Mouse (Mus musculus) intestine, embryonic 16.5 days (tissue): ENCODE measurements around the gene Kif26b. TPM values are rescaled to one million over a fixed set of nuclear protein-coding genes. Genes with fewer than 3 reads are reported as not detected.

Experiments used
- ATAC-seq: fragments of 200-750 bp; cut with Nextera tagmentation; 2 replicates; pipeline ENCODE4 v1.8.0; 2017; ENCODE audit warnings: moderate TSS enrichment, moderate library complexity
- H3K27ac ChIP-seq: fragments of 300-500 bp; sonication (generic); 2 replicates; pipeline ENCODE4 v1.5.1; 2014; ENCODE audit warnings: mild to moderate bottlenecking, low read length
- H3K27me3 ChIP-seq: fragments of 300-500 bp; sonication (generic); replicated peaks from 2 replicates; pipeline ENCODE4 v1.6.1; 2014; ENCODE audit warnings: low read length, control low read depth, mixed read lengths; ENCODE audit not compliant: control insufficient read depth, insufficient read depth
- H3K36me3 ChIP-seq: fragments of 300-500 bp; sonication (generic); 2 replicates; pipeline ENCODE4 v1.6.1; 2014; ENCODE audit warnings: low read length, control low read depth; ENCODE audit not compliant: control insufficient read depth, insufficient read depth
- H3K4me1 ChIP-seq: fragments of 300-500 bp; sonication (generic); 2 replicates; pipeline ENCODE4 v1.6.1; 2014; ENCODE audit warnings: low read length, control low read depth, mixed read lengths; ENCODE audit not compliant: control insufficient read depth, insufficient read depth
- H3K4me2 ChIP-seq: fragments of 300-500 bp; sonication (generic); 2 replicates; pipeline ENCODE4 v1.6.1; 2014; ENCODE audit warnings: low read depth, low read length, control low read depth
- H3K4me3 ChIP-seq: fragments of 300-500 bp; sonication (generic); 2 replicates; pipeline ENCODE4 v1.5.1; 2014; ENCODE audit warnings: mild to moderate bottlenecking, low read length
- H3K9ac ChIP-seq: fragments of 300-500 bp; sonication (generic); 2 replicates; pipeline ENCODE4 v1.6.1; 2014; ENCODE audit warnings: low read depth, low read length
- H3K9me3 ChIP-seq: fragments of 300-500 bp; sonication (generic); 2 replicates; pipeline ENCODE4 v1.6.1; 2016; ENCODE audit warnings: low read length, control low read depth; ENCODE audit not compliant: control insufficient read depth
- WGBS: fragments of 180-500 bp; shearing (Covaris S2); extraction: QIAGEN DNeasy Blood & Tissue Kit; methylation state at CpG from one replicate; pipeline ENCODE4 v1.1.7; 2014; 5-methylcytosine and 5-hydroxymethylcytosine counted together
- polyA plus RNA-seq: library from polyadenylated mRNA; unstranded; fragments of >200 nt; fragmentation: Nextera tagmentation; extraction: Ambion mirVana; gene quantifications from 2 replicates; pipeline ENCODE4 v1.2.1, GENCODE M21; 2015

The Kif26b gene
- polyA plus RNA-seq, 1 experiment from 2014 or later, result 1.5 TPM

GRCm38 (mm10) chr1:178496841-178497240 is 32.1 kb upstream of the Kif26b start:
- Histone ChIP-seq H3K9me3 (no peaks in the 10 kb centered on the region), H3K27ac (no peak overlapping the region), H3K36me3 (no peaks in the 10 kb centered on the region), H3K27me3 (no peaks in the 10 kb centered on the region), H3K4me3 (no peak overlapping the region), H3K4me1 (no peaks in the 10 kb centered on the region), H3K9ac (no peak overlapping the region), H3K4me2 (no peak overlapping the region)
- 63% methylated on average over 1 of the region's 1 CpGs for WGBS
- no peak for ATAC-seq

- Histone ChIP-seq H3K9me3 (no peaks in the 10 kb centered on the region), H3K4me3 (no peak overlapping the region), H3K4me1 (no peaks in the 10 kb centered on the region), H3K27me3 (no peaks in the 10 kb centered on the region), H3K27ac (no peak overlapping the region), H3K36me3 (no peaks in the 10 kb centered on the region), H3K9ac (no peak overlapping the region), H3K4me2 (no peak overlapping the region)
- 77% methylated on average over 8 of the region's 8 CpGs for WGBS
- ATAC-seq, result no peak
These were observed 22.0 kb upstream of the Kif26b start for GRCm38 (mm10) chr1:178506938-178507337.

GRCm38 (mm10) chr1:178512323-178513031 is 16.4 kb upstream of the Kif26b start:
- H3K4me1 ChIP-seq, result no peaks in the 10 kb centered on the region
- no peak overlapping the region for H3K4me3 ChIP-seq
- H3K4me2 ChIP-seq, result no peak overlapping the region
- 62% methylated on average over 7 of the region's 7 CpGs for WGBS
- H3K27me3 ChIP-seq, result no peaks in the 10 kb centered on the region
- no peak overlapping the region for H3K9ac ChIP-seq
- H3K9me3 ChIP-seq, result no peaks in the 10 kb centered on the region
- H3K36me3 ChIP-seq, result no peaks in the 10 kb centered on the region
- H3K27ac ChIP-seq, result no peak overlapping the region
- no peak for ATAC-seq

GRCm38 (mm10) chr1:178513954-178514353 is 15.0 kb upstream of the Kif26b start:
- no peak overlapping the region for H3K4me3 ChIP-seq
- WGBS, result 39% methylated on average over 4 of the region's 8 CpGs
- H3K9ac ChIP-seq, result no peak overlapping the region
- H3K4me2 ChIP-seq, result no peak overlapping the region
- H3K9me3 ChIP-seq, result no peaks in the 10 kb centered on the region
- no peak overlapping the region for H3K27ac ChIP-seq
- H3K4me1 ChIP-seq, result no peaks in the 10 kb centered on the region
- no peak for ATAC-seq
- H3K36me3 ChIP-seq, result no peaks in the 10 kb centered on the region
- H3K27me3 ChIP-seq, result no peaks in the 10 kb centered on the region

GRCm38 (mm10) chr1:178515839-178516238 is 13.1 kb upstream of the Kif26b start:
- Histone ChIP-seq H3K27me3 (no peaks in the 10 kb centered on the region), H3K27ac (no peak overlapping the region), H3K4me2 (no peak overlapping the region), H3K9me3 (no peaks in the 10 kb centered on the region), H3K4me3 (no peak overlapping the region), H3K36me3 (no peaks in the 10 kb centered on the region), H3K4me1 (no peaks in the 10 kb centered on the region), H3K9ac (no peak overlapping the region)
- no peak for ATAC-seq
- WGBS, result 81% methylated on average over 2 of the region's 2 CpGs

- H3K4me3 ChIP-seq, result no peak overlapping the region
- no peak overlapping the region for H3K27ac ChIP-seq
- H3K9me3 ChIP-seq, result no peaks in the 10 kb centered on the region
- H3K9ac ChIP-seq, result no peak overlapping the region
- H3K27me3 ChIP-seq, result no peaks in the 10 kb centered on the region
- no peak overlapping the region for H3K4me2 ChIP-seq
- H3K36me3 ChIP-seq, result no peaks in the 10 kb centered on the region
- H3K4me1 ChIP-seq, result 0 out of 2 replicates have a peak, but pooled peaks cover 1% of the 10 kb centered on the region
- no peak for ATAC-seq
- 81% methylated on average over 5 of the region's 5 CpGs for WGBS
These were observed 6.5 kb upstream of the Kif26b start for GRCm38 (mm10) chr1:178522389-178522788.

GRCm38 (mm10) chr1:178523152-178523551 is 5.8 kb upstream of the Kif26b start:
- no peaks in the 10 kb centered on the region for H3K9me3 ChIP-seq
- H3K36me3 ChIP-seq, result no peaks in the 10 kb centered on the region
- 46% methylated on average over 5 of the region's 5 CpGs for WGBS
- H3K4me1 ChIP-seq, result 0 out of 2 replicates have a peak, but pooled peaks cover 6% of the 10 kb centered on the region
- no peak overlapping the region for H3K27ac ChIP-seq
- ATAC-seq, result no peak
- no peak overlapping the region for H3K4me2 ChIP-seq
- no peak overlapping the region for H3K9ac ChIP-seq
- no peak overlapping the region for H3K4me3 ChIP-seq
- no peaks in the 10 kb centered on the region for H3K27me3 ChIP-seq

GRCm38 (mm10) chr1:178527185-178527546 is 1.8 kb upstream of the Kif26b start:
- H3K27me3 ChIP-seq, result peaks cover 9% of the 10 kb centered on the region
- H3K27ac ChIP-seq, result no peak overlapping the region
- no peak overlapping the region for H3K9ac ChIP-seq
- peaks cover 17% of the 10 kb centered on the region for H3K4me1 ChIP-seq
- peak overlapping the region; percentile 67 for H3K4me3 ChIP-seq
- no peaks in the 10 kb centered on the region for H3K9me3 ChIP-seq
- peak overlapping the region; percentile 97 for H3K4me2 ChIP-seq
- peak; percentile 19; the same call in 1 of the 2 replicates for ATAC-seq
- no peaks in the 10 kb centered on the region for H3K36me3 ChIP-seq
- 0% methylated on average over 21 of the region's 21 CpGs for WGBS

GRCm38 (mm10) chr1:178527547-178528361 is 1.2 kb upstream of the Kif26b start:
- peak; percentile 29 for ATAC-seq
- under 1% methylated on average over 59 of the region's 59 CpGs for WGBS
- no peak overlapping the region for H3K27ac ChIP-seq

More at GRCm38 (mm10) chr1:178527547-178528361, 1.2 kb upstream of the Kif26b start:
- H3K9ac ChIP-seq, result peak overlapping the region; percentile 63
- H3K9me3 ChIP-seq, result no peaks in the 10 kb centered on the region
- peaks cover 9% of the 10 kb centered on the region for H3K27me3 ChIP-seq
- peak overlapping the region; percentile 67 for H3K4me3 ChIP-seq
- H3K36me3 ChIP-seq, result no peaks in the 10 kb centered on the region
- peak overlapping the region; percentile 97 for H3K4me2 ChIP-seq
- H3K4me1 ChIP-seq, result peaks cover 17% of the 10 kb centered on the region
